Mouse (Mus musculus): Measurements from ENCODE around the gene Tbrg4.

DNA sequence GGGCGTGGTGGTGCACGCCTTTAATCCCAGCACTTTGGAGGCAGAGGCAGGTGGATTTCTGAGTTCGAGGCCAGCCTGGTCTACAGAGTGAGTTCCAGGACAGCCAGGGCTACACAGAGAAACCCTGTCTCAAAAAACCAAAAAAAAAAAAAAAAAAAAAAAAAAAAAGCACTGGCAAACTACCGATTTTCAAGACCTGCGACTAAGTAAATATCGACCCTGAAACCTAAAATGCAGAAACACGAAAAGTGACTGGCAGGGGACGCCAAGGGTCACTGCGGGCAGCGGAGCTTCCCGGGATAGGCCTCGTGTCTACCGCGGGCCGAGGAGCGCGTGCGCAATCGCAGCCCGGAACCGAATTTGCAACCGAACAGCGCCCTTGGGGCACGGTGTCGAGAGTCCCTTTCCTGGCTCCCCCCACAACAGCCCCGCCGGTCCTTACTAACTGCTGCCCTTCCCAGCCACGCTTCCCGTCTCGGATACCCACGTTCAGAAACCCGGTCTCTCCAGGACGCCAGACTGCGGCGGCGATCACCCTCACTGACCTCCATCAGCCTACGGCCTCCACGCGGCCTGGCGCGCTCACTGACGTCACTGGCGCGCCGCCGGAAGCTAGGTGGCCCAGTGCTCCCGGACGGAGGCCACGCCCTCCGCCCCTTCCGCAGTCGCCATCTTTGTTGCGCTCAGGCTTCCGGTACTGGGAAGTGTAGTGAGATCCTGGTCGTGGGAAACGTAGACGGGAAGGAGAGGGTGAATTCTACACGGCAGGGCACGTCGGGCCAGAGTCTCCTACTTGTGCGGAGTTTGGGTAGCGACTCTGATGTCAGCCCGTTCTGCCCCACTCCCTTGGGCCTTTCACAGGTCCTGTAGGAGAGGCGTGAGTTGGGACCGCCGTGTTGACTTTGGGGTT, at the start of gene Tbrg4:
- TF ChIP-seq CTCF (IDR thresholded peaks at IDR 0.05; ENCODE audit: low read depth, low read length), result no peak
- TF ChIP-seq POLR2A (IDR thresholded peaks at IDR 0.05; ENCODE audit: extremely low read depth, insufficient read depth, low read length), result peak; percentile 66

Data from liver, adult 2 months (tissue).